Mouse (Mus musculus) G1E (cell line): ENCODE results near the gene Gpr37l1.

ENCODE experiments used
- CTCF ChIP-seq: IDR thresholded peaks from 2 replicates; pipeline ENCODE4 v1.5.1; 2012; ENCODE audit warnings: low read depth, low read length, inconsistent platforms, mixed read lengths
- GATA1 ChIP-seq: IDR thresholded peaks from 2 replicates; pipeline ENCODE4 v1.6.1; 2012; ENCODE audit warnings: borderline replicate concordance, low read length, inconsistent platforms, mixed read lengths
- POLR2AphosphoS5 ChIP-seq: IDR thresholded peaks from 2 replicates; pipeline ENCODE4 v1.6.1; 2012; ENCODE audit warnings: low read depth, low read length, inconsistent platforms; ENCODE audit not compliant: insufficient replicate concordance
- TAL1 ChIP-seq: conservative IDR thresholded peaks from 2 replicates; pipeline ENCODE4 v1.6.1; 2012; ENCODE audit warnings: low read depth, low read length, inconsistent platforms, mixed read lengths

GRCm38 (mm10) chr1:135188197-135188596 is 20.7 kb upstream of the Gpr37l1 start:
- no peak for TF ChIP-seq POLR2AphosphoS5
- no peak for TF ChIP-seq CTCF
- no peak for TF ChIP-seq TAL1
- TF ChIP-seq GATA1: no peak
